Mouse (Mus musculus) B cell, adult 62 days (primary cell): ENCODE measurements around the gene 4930579F01Rik. TPM values are rescaled to one million over a fixed set of nuclear protein-coding genes. Genes with fewer than 3 reads are reported as not detected.

ENCODE experiments used
- total RNA-seq: library from RNA; stranded (reverse); gene quantifications from 4 replicates; pipeline ENCODE4 v1.2.4, GENCODE M21; 2023

Gene 4930579F01Rik
- not detected in 4 replicates for total RNA-seq

GRCm38 (mm10) chr3:138193683-138194302 lies at the start of gene 4930579F01Rik:
TSS of gene 4930579F01Rik (minus strand) at chr3:138193825.

GRCm38 (mm10) chr3:138217631-138218264 lies 24.1 kb upstream of the 4930579F01Rik start, which contains the start of gene Adh7:
TSS of gene Adh7 (plus strand) at chr3:138217760.

GRCm38 (mm10) chr3:138144642-138145171 lies 48.9 kb downstream of the 4930579F01Rik start, which contains the start of gene Mttp:
TSS of gene Mttp (minus strand) at chr3:138144968.

GRCm38 (mm10) chr3:138143315-138144059 lies 50.1 kb downstream of the 4930579F01Rik start, which contains the start of gene Trmt10a:
TSS of gene Trmt10a (plus strand) at chr3:138143448.

Other genes starting within 250 kb of the 4930579F01Rik start
- gene Dapp1, start 212.3 kb downstream of the 4930579F01Rik start, total RNA-seq: 73.4 to 87.5 TPM (median 80.8 TPM) in 4 replicates
- not detected in 4 replicates for gene 1110002E22Rik, start 128.8 kb downstream of the 4930579F01Rik start, total RNA-seq
- not detected in 4 replicates for gene Gm5105, start 126.4 kb downstream of the 4930579F01Rik start, total RNA-seq
- gene Trmt10a, start 50.4 kb downstream of the 4930579F01Rik start, total RNA-seq: 7.1 to 11.6 TPM (median 10.3 TPM) in 4 replicates
- gene Mttp, start 48.9 kb downstream of the 4930579F01Rik start, total RNA-seq: 2.1 to 2.6 TPM (median 2.4 TPM) in 4 replicates
- gene Adh7, start 23.9 kb upstream of the 4930579F01Rik start, total RNA-seq: not detected in 4 replicates
- not detected in 4 replicates for gene Adh1, start 67.2 kb upstream of the 4930579F01Rik start, total RNA-seq
- gene Adh6a, start 119.5 kb upstream of the 4930579F01Rik start, total RNA-seq: not detected in 4 replicates
- gene Adh6b, start 147.9 kb upstream of the 4930579F01Rik start, total RNA-seq: not detected in 4 replicates
- not detected in 4 replicates for gene Adh4, start 221.6 kb upstream of the 4930579F01Rik start, total RNA-seq
- 53.5 to 64.6 TPM (median 61.6 TPM) in 4 replicates for gene Adh5, start 249.3 kb upstream of the 4930579F01Rik start, total RNA-seq